Mouse (Mus musculus): ENCODE measurements around the gene Adgrl3.
A peak's percentile ranks its signal among the peaks of the same experiment; 100 is the strongest.

Adgrl3 gene

DNA sequence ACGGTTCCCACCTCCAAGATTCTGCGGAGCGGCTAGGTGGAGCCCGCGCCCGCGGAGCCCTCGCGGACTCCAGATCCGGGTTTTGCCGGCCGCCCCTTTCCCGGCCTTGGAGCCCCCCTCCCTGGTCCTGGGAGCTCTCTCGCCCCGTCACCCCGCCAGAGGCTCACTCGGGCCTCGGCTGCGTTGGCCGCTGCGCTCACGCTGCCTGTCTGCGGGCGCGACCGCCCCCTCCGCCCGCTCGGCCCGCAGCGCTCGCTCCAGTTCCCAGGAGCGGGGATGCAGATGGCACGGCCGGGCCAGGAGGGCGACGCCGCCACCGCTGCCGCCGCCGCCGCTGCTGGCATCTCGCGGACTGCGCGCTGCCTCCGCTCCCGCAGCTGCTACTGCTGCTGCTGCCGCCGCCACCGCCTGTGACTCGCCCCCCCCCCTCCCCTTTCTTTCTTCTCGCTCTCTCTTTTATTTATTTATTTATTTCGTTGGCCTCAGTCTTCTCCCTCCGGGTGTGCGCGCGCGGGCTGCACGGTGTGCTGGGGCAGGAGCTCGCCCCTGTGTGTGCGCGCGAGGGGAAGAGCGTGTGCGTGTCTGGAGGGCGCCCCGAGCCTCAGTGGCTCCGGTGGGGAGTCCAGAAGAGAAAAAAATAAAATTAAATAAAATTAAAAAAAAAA is at the start of gene Adgrl3:
Adgrl3 (plus strand) TSS at position 549 of the 665 bp plus-strand sequence.
- DNase-seq: peak; percentile 92 to 95

DNA sequence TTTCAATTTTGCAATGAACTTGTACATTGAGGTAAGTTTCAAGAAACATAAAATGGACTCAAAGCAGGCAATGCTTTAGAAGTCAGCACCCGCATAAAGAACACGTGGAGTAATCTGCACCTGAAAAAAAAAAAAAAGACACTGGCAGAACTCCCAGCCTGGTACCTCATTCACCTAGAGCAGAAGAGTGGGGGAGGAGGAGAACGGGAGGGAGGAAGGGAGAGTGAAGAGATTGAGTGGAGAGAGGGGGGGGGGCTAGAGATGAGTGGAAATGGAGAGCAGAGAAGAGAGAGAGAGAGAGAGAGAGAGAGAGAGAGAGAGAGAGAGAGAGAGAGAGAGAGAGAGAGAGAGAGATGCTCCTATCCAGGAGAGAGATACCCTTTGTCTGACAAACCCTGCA is 772 bp upstream of the Adgrl3 start:
- peak in 1 of 2 experiments; percentile 67 for DNase-seq

DNA sequence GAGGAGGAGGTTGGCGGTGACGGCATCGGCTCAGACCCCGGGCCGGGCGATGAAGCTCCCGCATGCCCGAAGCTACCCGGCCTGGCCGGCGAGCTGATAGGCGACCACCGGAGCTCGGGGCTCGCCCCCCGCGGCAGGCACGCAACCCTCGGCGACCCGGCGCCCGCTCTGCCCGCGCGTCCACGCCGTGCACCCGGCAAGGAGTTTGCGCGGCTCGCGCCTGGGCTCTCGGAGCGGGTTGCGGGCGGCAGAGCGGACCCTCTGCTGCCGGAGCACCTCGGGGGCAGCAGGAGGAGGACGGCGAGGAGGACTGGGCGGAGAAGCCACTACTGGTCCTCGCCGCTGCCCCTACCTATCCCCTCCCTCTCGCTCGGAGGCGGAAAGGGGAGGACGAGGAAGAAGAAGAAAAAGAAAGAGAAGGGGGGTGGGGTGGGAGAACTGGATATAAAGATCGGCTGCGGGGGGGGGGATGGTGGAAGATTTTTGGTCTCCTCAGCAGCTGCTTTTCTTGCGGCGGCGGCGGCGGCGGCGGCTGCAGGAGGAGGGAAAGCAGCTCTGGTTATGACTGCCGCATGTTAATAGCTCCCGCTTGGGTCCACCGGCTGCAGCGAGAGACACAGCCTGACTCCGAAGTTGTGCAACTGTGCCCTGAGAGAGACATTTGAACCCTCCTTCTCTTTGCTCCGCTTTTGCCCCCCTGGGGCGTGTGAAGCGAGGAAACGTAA is 505 bp downstream of the Adgrl3 start:
- DNase-seq: peak; percentile 78 to 79

DNA sequence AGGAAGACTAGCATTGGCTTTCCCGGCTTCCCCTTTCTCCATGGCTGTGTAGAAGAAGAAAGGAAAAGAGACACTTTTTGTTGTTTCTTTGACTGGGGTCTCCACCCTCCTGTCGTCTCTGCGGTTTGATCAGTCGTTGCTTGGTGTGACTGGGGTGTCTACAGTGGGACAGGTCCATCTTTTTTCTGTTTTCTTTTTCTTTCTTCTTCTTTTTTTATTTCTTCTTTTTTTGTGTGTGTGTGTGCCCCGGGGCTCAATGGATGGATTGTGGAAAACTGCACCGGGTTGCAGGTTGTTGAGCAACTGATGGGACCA is 1.0 kb downstream of the Adgrl3 start:
- DNase-seq: no peak

DNA sequence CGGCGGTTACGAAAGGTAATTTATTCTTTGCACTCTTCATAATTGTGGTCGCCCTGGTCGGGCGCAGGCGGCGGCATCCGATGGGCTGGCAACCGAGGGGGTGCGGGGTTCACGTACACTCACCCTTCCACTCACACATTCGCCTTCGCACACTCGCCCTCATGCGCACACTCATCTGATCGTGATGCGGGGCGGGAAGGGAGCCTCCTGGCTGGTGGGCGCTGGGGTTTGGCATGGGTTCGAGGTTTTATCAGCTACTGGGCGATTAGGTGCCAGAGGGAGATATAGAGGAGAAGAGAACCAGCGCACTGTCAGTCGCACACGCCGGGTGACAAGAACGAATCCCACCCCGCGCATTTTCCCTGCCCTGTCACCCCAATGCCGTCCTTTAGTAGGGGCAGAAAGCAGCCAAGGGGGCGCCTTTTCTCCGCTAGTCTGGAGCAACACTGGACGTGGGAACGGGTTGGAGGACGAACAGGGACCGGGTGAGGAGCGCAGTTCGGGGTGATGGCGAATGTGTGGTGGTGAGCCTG is 1.5 kb downstream of the Adgrl3 start:
- peak; percentile 78 to 83 for DNase-seq

DNA sequence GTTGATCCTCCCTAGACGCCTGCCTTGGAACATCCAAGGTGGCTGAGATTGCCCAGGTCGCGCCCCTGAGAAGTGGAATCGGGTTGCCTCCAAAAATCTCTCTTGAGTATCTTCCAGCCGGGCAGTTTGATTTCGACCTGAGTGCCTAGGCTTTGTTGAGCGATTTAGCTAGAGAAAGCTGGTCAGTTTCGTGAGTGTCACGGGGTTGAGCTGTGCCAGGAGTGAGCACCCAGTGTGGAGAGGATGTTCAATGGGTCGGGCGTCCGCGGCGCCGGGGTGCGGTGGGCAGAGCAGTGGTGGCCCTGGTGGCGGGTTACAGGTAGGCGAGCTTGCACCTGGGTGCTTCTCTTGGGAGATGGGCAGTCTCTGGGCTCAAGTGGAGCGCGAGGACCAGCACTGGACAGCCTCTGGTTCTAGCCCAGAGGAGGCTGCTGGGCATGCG is 1.9 kb downstream of the Adgrl3 start:
- DNase-seq: no peak

DNA sequence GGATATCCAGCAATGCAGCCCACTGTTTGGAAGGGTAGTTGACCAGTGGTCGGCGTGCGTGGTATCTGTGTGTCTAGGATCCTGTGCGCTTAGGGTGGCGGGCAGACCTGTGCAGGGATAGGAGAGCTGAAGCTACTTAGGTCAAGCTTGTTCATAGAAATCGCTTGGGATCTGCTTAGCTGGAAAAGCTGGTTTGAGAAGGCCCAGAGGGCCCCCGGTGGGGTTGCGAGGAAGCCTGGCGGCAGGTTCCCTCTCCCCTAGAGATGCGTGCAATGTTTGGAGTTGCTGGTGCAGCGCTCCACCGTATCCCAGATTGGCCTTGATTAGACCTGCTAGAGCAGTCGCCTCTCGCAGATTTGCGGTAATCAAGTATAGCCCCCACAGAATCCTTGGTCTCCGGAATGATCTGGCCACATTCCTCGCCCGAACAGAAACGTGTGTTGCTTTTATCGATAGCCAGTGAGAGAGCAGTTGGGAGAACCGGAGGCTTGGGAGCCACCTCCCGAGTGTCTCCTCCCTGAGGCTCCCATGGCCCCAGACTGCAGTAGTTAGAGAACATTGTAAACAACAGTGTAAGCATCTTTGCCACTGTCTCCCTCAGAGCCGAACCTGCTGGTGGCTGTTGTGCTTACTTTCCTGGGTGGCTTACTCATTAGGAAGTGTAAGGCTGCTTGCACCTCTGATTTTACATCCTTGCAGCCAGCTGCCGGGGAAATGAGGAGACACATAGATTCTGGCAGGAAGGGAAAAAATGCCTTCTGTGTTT is 2.6 kb downstream of the Adgrl3 start:
- peak; percentile 61 to 67 for DNase-seq

DNA sequence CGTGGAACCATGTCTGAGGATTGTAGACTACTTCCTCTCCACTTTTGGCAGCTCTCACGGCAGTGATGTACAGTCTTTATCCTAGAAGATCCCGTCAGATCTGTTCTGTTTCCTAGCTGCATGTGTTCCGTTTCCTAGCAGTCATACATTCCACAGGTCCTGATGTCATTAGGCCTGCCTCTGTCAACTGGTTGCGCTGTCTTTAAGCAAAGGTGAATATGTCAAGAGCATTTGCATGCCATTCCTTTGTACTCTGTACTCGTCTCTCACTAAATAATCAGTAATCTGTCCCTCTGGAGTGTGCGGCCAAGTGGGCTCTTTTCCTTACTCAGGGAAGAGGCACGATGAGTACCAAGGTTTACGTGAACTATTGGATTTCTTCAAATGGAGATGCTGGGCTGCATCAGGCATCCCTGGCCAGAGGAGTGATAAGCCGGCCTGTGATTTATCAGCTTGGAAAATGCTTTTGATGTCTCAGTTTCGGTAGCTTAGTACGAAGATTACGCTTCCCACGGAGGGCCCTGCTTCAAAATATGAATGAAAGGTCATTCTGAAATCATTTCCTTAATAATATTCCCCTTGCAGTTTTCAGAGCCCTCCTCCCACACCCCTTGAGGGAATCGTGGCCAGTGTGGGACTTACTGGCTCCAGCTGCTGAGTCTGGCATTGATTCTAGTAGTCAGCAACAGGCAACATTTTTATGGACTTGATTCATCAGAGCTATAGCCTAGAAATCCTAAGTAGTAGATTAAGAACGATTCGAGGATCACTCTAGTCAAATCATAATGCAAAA is 4.2 kb downstream of the Adgrl3 start:
- DNase-seq: peak in 1 of 2 experiments; percentile 26

DNA sequence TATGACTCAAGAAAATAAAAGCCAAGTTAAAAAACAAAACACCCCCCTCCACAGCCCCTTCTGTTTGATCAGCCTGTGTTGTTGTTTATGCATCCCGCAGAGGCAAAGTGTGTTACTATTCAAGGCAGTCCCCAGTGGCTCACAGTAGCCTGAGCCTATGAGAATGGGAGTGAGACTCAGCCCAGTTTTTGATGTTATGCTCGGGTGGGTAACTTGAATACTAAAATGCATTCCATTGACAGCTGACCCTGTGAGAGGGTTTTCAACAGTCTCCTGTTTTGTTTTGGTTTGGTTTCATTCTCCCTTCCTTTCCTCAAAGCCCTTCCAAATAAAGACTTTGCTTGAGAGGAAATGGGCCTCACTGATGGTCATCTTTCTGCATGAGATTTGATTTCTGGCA is 8.9 kb downstream of the Adgrl3 start:
- DNase-seq: peak in 1 of 2 experiments; percentile 13

DNA sequence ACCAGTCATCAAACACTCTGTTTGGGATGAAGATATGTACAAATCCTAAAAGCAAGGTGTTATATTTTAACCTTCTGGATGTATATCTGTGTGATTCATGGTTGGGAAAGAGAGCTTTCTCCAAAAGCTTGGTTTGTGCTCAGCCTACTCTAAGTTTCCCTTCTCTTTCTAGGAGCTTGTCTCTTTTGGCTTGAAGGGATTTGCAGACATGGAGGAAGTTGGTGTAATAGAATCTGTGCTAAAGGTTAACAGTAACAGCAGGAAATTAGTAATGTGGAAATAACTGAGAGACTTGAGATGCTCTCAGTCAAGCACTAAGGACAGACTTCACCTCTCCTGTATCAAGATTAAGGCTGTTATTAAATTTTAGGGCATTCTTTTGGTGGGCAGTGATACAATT is 17.2 kb downstream of the Adgrl3 start:
- no peak for DNase-seq

DNA sequence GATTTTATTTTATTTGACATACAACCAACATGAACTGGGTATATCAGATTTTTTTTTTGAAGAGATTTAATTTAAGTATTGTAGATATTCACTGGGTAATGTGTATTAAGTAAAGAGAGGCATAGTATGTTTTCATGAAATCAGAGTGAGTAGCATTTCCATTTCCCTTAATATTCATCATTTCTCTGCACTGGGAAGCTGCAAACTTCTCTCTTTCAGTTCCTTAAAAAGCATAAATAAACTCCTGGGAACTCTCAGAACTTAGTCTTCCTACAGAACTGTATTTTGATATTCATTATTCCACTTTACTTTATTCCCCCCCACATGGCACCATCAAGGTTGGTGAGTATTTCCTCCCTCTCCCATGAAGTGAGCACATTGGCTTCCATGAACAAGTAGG is 23.9 kb downstream of the Adgrl3 start:
- DNase-seq: no peak

DNA sequence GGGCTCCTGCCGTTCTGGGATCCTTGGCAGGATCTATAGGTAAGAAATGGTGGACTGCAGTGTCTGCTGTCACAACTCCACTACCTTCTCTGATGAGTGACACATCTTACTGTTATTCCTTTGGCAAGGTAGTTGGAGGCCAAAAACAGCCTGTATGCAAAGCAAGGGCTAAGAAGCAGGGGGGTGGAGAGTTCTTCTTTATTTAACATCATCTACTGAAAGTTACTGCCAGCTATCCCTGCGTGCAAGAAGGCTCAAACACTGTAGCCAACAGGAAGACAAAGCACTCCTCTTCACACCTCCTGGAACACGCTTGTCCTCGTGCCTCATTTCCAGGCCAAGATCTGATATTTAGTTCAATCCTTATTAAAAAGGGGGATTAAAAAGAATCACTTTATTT is 26.2 kb downstream of the Adgrl3 start:
- DNase-seq: no peak

DNA sequence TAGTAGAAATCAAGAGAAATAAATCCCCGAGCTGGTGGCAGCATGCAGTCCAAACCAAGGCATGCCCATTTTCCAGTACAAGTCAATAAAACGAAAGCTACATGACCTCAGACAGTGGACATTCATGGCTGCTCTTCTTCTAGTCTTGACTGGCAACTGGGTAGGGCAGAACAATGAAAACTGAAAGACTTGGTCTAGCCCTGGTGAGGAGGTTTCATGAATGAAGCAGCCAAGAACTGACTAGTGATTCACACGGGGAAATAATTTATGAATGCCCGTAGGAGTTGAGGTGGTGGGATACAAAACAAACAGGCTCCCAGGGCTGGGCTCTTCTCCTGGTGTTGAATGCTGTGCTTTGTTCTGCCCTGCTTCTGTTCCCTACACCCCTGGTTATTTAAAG is 34.7 kb downstream of the Adgrl3 start:
- no peak for DNase-seq

DNA sequence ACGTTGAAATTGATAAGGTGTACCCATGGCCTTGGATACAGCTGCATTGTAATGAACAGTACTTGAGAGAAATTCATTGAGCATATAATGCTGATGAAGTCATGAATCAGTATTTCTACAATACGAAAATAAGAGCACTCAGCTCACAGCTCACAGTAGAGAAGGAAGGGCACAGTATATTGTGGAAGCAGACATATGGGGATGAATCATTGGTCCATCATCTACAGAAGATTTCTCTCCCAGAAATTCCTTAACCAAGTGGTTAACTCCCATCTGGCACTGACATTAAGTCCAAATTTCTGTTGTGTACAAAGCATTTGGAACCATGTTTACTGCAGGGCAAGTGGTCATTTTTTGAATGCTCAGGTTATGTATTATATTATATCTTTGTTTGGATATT is 35.3 kb downstream of the Adgrl3 start:
- no peak for DNase-seq

DNA sequence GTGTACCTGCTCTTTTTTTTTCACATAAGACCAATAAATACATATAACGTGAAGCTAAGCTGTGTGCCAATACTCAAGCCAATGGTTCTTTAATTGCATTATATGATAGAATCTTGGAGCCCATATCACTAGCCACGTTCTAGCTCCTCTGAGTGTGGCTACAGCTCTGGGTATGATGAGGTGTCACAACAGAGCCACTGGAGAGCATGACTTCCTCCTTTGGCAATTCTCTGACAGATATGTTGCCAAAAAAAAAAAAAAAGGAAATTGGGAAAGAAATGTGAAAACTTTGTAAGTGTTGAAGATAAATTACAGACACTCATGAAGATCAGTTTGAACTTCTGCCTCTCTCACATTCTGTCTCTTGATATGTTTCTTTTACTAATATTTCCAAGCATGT is 38.2 kb downstream of the Adgrl3 start:
- DNase-seq: no peak

DNA sequence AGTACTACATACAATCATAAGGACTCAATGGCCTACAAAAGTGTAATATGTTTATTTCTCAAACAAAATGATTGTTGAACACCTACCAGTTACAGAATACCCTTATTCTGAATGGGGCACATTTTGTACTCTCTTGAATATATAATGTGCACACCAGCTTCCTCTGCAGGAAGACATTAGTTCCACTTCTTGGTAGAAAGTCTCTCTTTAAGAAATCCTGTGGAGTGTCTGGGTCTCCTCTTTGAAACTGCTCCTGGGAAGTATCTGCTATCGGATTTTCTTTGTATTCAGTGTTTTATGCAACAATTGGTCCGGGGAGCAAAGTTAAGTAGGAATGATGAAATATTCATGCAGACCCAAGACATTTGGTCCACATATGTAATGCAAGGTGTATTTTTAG is 41.0 kb downstream of the Adgrl3 start:
- DNase-seq: no peak

DNA sequence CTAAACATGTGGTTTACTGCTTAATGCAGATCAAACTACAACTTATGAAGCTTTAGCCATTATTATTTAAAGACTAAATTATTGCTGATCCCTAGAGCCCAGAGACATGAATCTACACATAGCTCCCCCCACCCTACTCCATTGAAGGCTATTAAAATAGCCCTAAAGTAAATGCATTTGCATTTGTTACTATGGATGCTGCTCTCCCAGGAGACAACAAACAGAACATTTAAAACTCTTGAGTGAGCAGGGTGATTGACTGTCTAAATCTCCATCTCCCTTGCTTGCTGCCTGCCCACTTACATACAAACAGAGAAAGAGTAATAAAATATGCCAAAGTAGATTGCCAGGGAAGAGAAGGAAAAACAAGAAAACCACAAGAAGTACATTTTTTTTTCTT is 41.4 kb downstream of the Adgrl3 start:
- DNase-seq: no peak

DNA sequence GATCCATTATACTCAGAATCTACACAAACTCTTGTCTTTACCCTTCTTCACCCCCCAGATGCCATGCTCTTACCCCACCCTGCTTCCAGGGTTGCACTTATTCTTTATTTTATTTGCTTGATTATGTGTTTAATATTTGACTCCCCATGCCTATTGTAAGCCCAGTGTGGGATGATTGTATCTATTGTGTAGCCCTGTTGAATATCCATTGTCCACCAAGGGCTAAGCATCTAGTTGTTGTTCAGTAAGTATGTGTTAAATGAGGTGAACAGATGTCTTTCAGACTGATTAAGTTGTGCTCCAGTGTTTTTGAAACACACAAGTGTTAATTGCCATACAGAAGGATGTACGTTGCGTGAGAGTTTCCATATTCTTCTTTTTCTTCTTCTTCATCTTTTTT is 44.1 kb downstream of the Adgrl3 start:
- DNase-seq: no peak

DNA sequence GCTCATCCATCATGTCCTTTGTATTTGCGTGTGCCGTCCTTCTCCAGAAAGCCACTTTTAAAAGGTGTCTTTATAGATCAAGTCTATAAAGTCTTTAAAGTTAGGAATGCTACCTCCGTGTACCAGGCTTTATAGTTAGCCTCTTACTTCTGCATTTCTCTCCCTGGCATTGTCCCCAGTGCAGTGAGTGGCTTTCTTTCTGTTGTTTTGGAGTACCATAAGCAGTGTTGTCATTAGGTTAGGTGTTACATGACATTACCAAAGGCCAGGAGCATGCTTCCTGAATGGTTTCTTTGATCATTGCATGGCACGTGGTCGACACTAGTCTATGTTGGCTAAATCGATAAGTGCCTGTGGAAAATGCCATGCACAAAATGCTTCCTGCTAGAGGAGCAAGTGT is 48.2 kb downstream of the Adgrl3 start:
- no peak for DNase-seq

DNA sequence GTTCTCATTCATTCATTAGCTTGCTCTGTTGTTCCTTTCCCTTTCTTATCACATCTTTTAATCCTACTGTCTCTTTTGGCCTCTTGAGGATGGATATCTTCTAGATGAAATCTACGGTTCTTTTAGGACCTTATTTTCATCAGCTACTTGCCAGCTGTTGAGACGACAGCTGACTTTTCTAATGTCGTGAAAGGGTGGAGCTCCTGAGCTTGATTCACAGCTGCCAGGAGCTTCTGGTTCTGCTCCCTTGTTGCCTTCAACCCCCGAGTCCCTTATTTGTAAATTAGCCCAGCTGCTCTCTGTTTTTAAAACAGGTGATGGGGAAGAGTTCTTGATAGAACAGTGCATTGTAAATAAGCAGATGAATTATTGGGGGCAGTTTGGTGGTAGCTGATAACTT is 48.9 kb downstream of the Adgrl3 start:
- no peak for DNase-seq

DNA sequence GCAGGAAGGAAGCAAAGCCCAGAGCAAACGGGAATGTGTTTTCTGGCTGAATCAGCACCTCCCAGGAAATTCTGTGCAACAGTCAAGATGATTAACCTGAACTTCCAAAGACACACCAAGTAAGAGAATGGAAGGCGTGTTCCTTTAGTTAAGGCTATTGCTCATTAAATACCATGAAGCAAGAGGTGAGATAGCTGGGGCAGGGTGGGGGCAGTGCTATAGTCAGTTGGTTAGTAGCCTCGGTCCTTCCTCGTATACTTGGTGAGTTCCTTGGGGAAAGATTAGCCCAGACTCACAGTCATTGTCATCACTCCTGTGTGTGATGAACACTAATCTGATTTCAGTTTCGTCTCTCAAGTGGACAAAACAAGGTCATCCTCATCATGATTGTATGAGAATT is 53.0 kb downstream of the Adgrl3 start:
- peak in 1 of 2 experiments; percentile 33 for DNase-seq

DNA sequence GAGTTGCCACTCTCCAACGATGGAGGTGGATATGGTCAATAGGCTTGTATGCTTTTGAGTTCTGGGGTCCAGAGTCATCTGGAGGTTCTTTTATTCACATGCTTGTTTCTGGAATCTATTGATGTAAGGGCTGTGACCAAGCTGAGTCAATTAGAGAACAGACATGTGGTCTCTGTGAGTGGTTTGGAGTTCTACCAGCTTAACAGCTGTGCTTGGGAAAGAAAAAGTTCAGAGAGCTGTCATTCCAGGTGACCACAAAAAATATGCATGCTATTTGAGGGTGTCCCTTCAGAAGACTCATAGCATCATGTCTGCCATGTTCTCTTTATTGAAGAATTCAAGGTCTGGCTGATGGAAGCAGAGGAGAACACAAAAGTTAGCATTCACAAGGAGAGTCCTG is 53.9 kb downstream of the Adgrl3 start:
- DNase-seq: no peak

DNA sequence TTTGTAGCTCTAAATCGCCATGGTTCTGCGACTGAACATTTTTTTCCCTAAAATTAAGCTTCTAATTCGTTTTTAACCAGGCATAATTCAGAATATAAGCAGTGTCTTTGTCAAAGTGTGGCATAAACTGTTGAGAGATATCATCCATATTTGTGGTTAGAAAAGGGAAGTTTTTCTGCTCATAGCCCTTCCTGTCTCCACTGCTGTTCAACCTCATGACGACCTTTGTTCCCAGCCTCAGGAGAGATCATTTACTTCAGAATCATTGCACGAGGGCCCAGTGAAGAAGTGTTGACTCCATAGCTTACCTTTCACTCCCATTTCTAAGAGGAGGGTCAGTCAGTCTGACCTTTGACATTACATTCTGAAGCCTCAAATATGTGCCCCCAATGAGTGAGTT is 56.4 kb downstream of the Adgrl3 start:
- no peak for DNase-seq
